Mouse (Mus musculus): ENCODE data around the gene Kntc1. TPM values are rescaled to one million over a fixed set of nuclear protein-coding genes. Genes with fewer than 3 reads are reported as not detected.

The Kntc1 gene
- total RNA-seq, 2 experiments from 2014 or later, result 2.6 to 2.8 TPM

- intact Hi-C loops (cut with DNase I), result no loop called here
- no peak for DNase-seq (ENCODE audit: extremely low spot score in 1 of 2, low spot score in 2 of 2)
Observed at GRCm38 (mm10) chr5:123853877-123854504, 104.5 kb downstream of the Kntc1 start.

- no peak for DNase-seq (ENCODE audit: extremely low spot score in 1 of 2, low spot score in 2 of 2)
- intact Hi-C loops (cut with DNase I), result no loop called here
Observed at GRCm38 (mm10) chr5:123854511-123854910, 105.0 kb downstream of the Kntc1 start.

DNA sequence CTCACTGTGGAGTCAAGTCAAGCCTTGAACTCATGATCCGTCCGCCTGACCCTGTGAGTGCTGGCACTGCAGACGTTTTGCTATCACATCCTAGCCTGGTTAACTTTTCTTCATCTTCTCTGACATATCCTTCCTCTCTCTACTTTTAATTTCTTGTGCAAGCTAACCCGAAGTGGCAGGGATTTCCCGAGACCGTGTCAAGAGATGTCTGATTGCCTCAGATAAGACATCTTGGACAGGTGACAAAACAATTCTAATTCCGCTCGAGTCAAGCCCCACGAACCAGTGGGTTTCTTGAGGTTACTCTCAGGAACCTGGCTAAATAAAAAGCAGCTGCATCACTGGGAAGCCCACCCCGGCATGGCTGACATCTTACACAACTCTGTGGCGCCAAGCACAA lies 109.3 kb downstream of the Kntc1 start:
- no peak for DNase-seq (ENCODE audit: extremely low spot score in 1 of 2, low spot score in 2 of 2)
- intact Hi-C loops (cut with DNase I), result no loop called here

DNA sequence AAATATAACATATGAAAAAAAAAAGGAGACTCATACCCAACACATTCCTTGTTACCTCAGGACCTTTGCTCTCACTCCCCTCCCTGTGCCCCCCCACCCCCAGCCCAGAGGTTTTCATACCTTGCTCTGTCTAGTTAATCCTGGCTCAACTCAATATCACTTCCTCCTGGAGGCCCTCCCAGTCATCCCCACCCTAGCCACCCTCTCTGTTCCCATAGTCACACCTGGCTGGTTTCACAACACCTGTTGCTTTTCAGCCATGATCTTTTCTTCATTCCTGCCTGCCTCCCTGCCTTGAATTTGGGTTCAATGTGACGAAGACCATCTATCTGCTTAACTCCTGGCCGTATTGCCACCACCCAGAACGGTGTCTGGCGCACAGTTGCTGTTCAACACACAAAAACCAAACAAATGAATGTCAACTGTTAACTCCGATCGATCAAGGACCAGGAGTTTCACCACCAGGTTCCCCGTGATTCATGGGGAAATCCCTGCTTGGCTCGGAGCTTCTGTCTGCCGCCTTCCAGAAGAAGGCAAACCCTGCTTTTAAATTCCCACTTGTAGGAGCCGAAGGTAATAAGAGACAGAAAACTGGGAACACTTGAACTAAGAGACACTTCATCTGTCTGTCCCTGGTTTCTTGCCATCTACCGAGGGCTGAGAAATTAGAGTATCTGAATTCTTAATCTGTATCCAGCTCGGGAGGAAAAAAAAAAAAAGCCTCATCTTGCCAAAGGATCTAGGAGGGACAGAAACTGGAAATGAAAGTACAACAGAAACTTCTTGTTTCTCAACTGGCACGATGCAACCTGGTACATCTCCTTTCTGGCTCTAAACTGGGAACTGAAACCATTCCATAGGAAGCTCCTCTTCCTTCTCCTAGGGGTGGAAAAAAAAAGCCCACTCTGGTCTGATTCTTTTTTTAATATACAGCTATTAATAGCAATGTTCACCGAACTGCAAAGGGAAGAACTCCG lies 113.1 kb downstream of the Kntc1 start:
- intact Hi-C loops (cut with DNase I), result no loop called here
- peak in 1 of 2 experiments; percentile 4 for DNase-seq (ENCODE audit: extremely low spot score in 1 of 2, low spot score in 2 of 2)

- no peak for DNase-seq (ENCODE audit: extremely low spot score in 1 of 2, low spot score in 2 of 2)
- intact Hi-C loops (cut with DNase I), result no loop called here
Observed at GRCm38 (mm10) chr5:123863934-123864333, 114.4 kb downstream of the Kntc1 start.

GRCm38 (mm10) chr5:123865365-123865764 lies 115.8 kb downstream of the Kntc1 start, which contains the start of gene Hcar2:
TSS of gene Hcar2 (minus strand) at chr5:123865499.
- DNase-seq (ENCODE audit: extremely low spot score in 1 of 2, low spot score in 2 of 2), result no peak
- intact Hi-C loops (cut with DNase I), result no loop called here

- intact Hi-C loops (cut with DNase I), result no loop called here
- DNase-seq (ENCODE audit: extremely low spot score in 1 of 2, low spot score in 2 of 2), result no peak
Observed at GRCm38 (mm10) chr5:123866457-123866856, 116.9 kb downstream of the Kntc1 start.

DNA sequence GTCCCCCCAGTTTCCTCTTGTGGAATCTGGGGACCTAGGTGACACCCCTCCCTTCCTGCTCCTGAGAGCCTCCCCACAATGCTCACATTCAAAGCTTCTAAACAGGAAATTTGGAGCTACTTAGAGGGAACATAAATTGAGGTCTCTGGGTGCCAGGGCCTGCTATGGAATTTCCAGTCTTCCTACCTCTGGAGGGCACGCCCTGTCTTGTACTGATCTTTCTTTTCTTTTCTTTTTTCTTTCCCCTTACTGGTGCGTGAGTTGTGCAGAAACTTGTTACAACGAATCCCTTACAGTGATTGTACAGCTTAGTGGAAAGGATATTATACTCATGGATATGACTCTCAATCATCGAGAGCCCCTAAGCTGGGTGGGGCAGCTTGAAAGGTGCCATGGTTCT lies 120.1 kb downstream of the Kntc1 start:
- DNase-seq (ENCODE audit: extremely low spot score in 1 of 2, low spot score in 2 of 2), result no peak
- intact Hi-C loops (cut with DNase I), result no loop called here

Other genes with a start within 250 kb of the Kntc1 start
- gene B3gnt4, start 239.3 kb upstream of the Kntc1 start, total RNA-seq (2021), result 1 to 10 TPM; 1.1 to 1.2 TPM
- gene Diablo, start 225.5 kb upstream of the Kntc1 start, total RNA-seq (2021), result 10 to 100 TPM; 41.3 to 45.8 TPM
- gene Gm49027, start 224.2 kb upstream of the Kntc1 start, total RNA-seq (2021), result 1 to 10 TPM; 4.7 to 5.0 TPM
- gene Vps33a, start 176.7 kb upstream of the Kntc1 start, total RNA-seq (2021), result 10 to 100 TPM; 70.1 to 76.9 TPM
- 100 to 1,000 TPM; 112 to 122 TPM for gene Clip1, start 65.1 kb upstream of the Kntc1 start, total RNA-seq (2021)
- gene Zcchc8, start 28.6 kb upstream of the Kntc1 start, total RNA-seq (2021), result 10 to 100 TPM; 45.0 to 47.6 TPM
- 10 to 100 TPM; 75.6 to 80.5 TPM for gene Rsrc2, start 302 bp upstream of the Kntc1 start, total RNA-seq (2021)
- gene Hcar2, start 115.8 kb downstream of the Kntc1 start, total RNA-seq (2021), result not detected
- 1 to 10 TPM in 1 of 2 experiments, under 1 TPM in 1; 0.88 to 1.0 TPM for gene Hcar1, start 130.3 kb downstream of the Kntc1 start, total RNA-seq (2021)
- gene Denr, start 157.5 kb downstream of the Kntc1 start, total RNA-seq (2021), result 10 to 100 TPM; 71.2 to 76.9 TPM
- 1 to 10 TPM; 1.5 to 2.4 TPM for gene Gm43518, start 177.7 kb downstream of the Kntc1 start, total RNA-seq (2021)
- 1 to 10 TPM; 2.1 to 2.8 TPM for gene Ccdc62, start 181.0 kb downstream of the Kntc1 start, total RNA-seq (2021)
- gene Hip1r, start 223.9 kb downstream of the Kntc1 start, total RNA-seq (2021), result 10 to 100 TPM; 82.4 to 93.4 TPM